Mouse (Mus musculus) liver, embryonic 14.5 days (tissue): ENCODE results near the gene Arhgap44.

Experiments used
- CTCF ChIP-seq: IDR thresholded peaks from 2 replicates; pipeline ENCODE4 v1.5.1; 2016; ENCODE audit warnings: antibody characterized with exemption, low read depth, control low read depth
- EP300 ChIP-seq: IDR thresholded peaks from 2 replicates; pipeline ENCODE4 v1.6.1; 2016; ENCODE audit warnings: antibody characterized with exemption, low read depth

GRCm38 (mm10) chr11:65137145-65137652 lies 25.6 kb downstream of the Arhgap44 start:
- TF ChIP-seq CTCF (no peak), EP300 (no peak)
